Mouse (Mus musculus) forebrain, embryonic 11.5 days (tissue): ENCODE measurements around the gene Cap2. TPM values are rescaled to one million over a fixed set of nuclear protein-coding genes. Genes with fewer than 3 reads are reported as not detected.

Experiments used
- ATAC-seq: fragments of 200-750 bp; cut with Nextera tagmentation; replicated peaks from 2 replicates; pipeline ENCODE4 v1.8.0; 2017; ENCODE audit warnings: moderate TSS enrichment; ENCODE audit not compliant: low FRiP score
- DNase-seq: peaks from one replicate; pipeline ENCODE4 v3.0.0-alpha.2; 2017; ENCODE audit warnings: low spot score
- H3K27ac ChIP-seq: fragments of 300-500 bp; sonication (generic); 2 replicates; pipeline ENCODE4 v1.5.1; 2014; ENCODE audit warnings: low read depth, low read length
- H3K27me3 ChIP-seq: fragments of 300-500 bp; sonication (generic); 2 replicates; pipeline ENCODE4 v1.6.1; 2014; ENCODE audit warnings: mild to moderate bottlenecking, low read length, mixed read lengths; ENCODE audit not compliant: control insufficient read depth, insufficient read depth
- H3K36me3 ChIP-seq: fragments of 300-500 bp; sonication (generic); 2 replicates; pipeline ENCODE4 v1.6.1; 2014; ENCODE audit warnings: mild to moderate bottlenecking, low read length, moderate library complexity, mixed read lengths; ENCODE audit not compliant: control insufficient read depth, insufficient read depth
- H3K4me1 ChIP-seq: fragments of 300-500 bp; sonication (generic); replicated peaks from 2 replicates; pipeline ENCODE4 v1.6.1; 2014; ENCODE audit warnings: low read length, mixed read lengths; ENCODE audit not compliant: control insufficient read depth, insufficient read depth
- H3K4me2 ChIP-seq: fragments of 300-500 bp; sonication (generic); 2 replicates; pipeline ENCODE4 v1.6.1; 2014; ENCODE audit warnings: low read depth, mild to moderate bottlenecking, low read length, moderate library complexity, mixed read lengths; ENCODE audit not compliant: severe bottlenecking
- H3K4me3 ChIP-seq: fragments of 300-500 bp; sonication (generic); 2 replicates; pipeline ENCODE4 v1.5.1; 2014; ENCODE audit warnings: low read depth, low read length
- H3K9ac ChIP-seq: fragments of 300-500 bp; sonication (generic); 2 replicates; pipeline ENCODE4 v1.6.1; 2014; ENCODE audit warnings: low read length
- H3K9me3 ChIP-seq: fragments of 300-500 bp; sonication (generic); 2 replicates; pipeline ENCODE4 v1.6.1; 2016; ENCODE audit warnings: low read length, mixed read lengths; ENCODE audit not compliant: control insufficient read depth
- WGBS: fragments of 180-500 bp; shearing (Covaris S2); extraction: QIAGEN DNeasy Blood & Tissue Kit; methylation state at CpG from one replicate; pipeline ENCODE4 v1.1.7; 2014; 5-methylcytosine and 5-hydroxymethylcytosine counted together
- polyA plus RNA-seq: library from polyadenylated mRNA; unstranded; fragments of >200 nt; fragmentation: Nextera tagmentation; extraction: Ambion mirVana; gene quantifications from 2 replicates; pipeline ENCODE4 v1.2.1, GENCODE M21; 2014

Gene Cap2
- polyA plus RNA-seq: 6.4 and 8.3 TPM in 2 replicates

DNA sequence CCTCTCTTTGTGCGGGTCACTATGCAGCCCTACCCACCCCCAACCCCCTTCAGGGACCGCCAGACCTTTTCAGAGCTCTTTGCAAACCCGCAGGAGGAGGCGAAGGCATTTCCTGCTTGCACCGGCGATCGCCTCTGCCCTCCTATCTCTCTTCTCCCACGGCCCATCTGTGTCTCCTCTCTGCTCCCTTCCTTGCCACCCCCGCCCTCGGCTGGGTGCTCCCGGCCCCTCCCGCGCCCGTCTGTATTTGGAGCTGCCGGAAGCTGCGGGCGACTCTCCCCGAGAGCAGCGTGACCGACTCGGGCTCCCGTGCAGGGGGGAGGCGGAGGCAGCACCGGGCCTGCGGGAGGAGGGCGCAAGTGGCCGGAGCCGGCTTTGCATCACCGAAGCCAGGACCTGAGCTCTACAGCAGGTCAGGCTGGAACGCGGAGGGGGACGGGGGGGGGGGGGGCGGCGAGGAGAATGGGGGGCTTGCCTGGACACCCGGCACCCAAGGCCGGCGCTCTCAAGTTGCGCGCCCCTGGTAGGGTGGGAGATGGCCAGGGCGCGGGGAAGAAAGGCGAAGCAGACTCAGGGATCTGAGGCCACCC, at the start of gene Cap2:
Cap2 (plus strand) TSS at position 49 of the 590 bp plus-strand sequence.
- no peak within 1 kb of the TSS for H3K27ac ChIP-seq
- peaks cover 3% of the 10 kb centered on the region; the same call in 1 of the 2 replicates for H3K27me3 ChIP-seq
- ATAC-seq: peak; percentile 76
- H3K9me3 ChIP-seq: no peaks in the 10 kb centered on the region
- peak within 1 kb of the TSS; percentile 73 for H3K4me2 ChIP-seq
- peak within 1 kb of the TSS; percentile 41 for H3K4me3 ChIP-seq
- H3K4me1 ChIP-seq: no peaks in the 10 kb centered on the region
- peak; percentile 83 for DNase-seq
- H3K36me3 ChIP-seq: no peaks in the 10 kb centered on the region
- WGBS: 1% methylated on average over 37 of the region's 42 CpGs
- H3K9ac ChIP-seq: peak within 1 kb of the TSS; percentile 72

DNA sequence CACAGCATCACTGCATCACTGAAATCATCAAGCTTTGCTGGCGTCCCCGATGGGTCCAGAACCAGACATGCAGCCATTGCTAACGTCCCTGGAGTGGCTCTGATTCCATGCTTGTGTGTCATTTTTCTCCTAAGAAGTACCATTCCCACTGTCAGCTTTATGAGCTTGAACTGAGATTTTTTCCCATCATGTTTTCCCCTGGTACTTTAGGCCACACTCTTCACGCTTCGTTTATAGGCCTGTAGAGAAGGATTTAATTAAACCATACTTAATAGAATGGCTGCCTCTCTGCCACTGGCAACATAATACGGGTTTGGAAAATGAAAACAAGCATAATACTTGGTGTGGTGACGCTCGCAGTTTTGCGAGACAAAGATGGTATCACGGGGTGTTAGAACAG, 42.1 kb upstream of the Cap2 start:
- ATAC-seq (no peak), DNase-seq (no peak)
- Histone ChIP-seq H3K27me3 (no peaks in the 10 kb centered on the region), H3K36me3 (no peaks in the 10 kb centered on the region), H3K4me3 (no peak overlapping the region), H3K4me1 (no peaks in the 10 kb centered on the region), H3K27ac (no peak overlapping the region), H3K9me3 (no peaks in the 10 kb centered on the region), H3K4me2 (no peak overlapping the region), H3K9ac (no peak overlapping the region)
- 83% methylated on average over 10 of the region's 10 CpGs for WGBS

DNA sequence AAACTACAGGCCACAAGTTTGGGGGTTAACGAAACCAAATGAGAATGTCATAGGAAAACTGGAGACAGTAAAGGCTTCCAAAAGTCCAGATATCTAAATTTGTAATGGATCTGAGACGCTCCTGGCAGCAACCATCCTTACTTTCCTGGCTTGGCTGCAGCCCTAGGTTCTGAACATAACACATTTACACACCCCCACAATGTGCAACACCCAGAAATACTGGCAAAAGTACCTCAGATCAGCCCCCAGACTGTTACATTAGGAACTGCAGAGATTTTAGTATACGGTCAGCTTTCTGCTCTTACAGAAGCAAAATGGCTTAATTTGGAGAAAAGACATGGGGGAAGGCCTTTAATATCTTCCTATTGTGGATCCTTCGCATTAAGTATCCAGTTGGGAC, 39.4 kb upstream of the Cap2 start:
- Histone ChIP-seq H3K4me2 (no peak overlapping the region), H3K36me3 (no peaks in the 10 kb centered on the region), H3K4me3 (no peak overlapping the region), H3K27ac (no peak overlapping the region), H3K9me3 (no peaks in the 10 kb centered on the region), H3K9ac (no peak overlapping the region), H3K4me1 (no peaks in the 10 kb centered on the region), H3K27me3 (no peaks in the 10 kb centered on the region)
- ATAC-seq (no peak), DNase-seq (no peak)
- 96% methylated on average over 4 of the region's 4 CpGs for WGBS

GRCm38 (mm10) chr13:46463764-46464163, 37.9 kb upstream of the Cap2 start:
- no peak for ATAC-seq
- Histone ChIP-seq H3K27ac (no peak overlapping the region), H3K27me3 (no peaks in the 10 kb centered on the region), H3K4me2 (no peak overlapping the region), H3K9ac (no peak overlapping the region), H3K36me3 (no peaks in the 10 kb centered on the region), H3K4me1 (no peaks in the 10 kb centered on the region), H3K4me3 (no peak overlapping the region), H3K9me3 (no peaks in the 10 kb centered on the region)
- 91% methylated on average over 3 of the region's 3 CpGs for WGBS
- DNase-seq: no peak

GRCm38 (mm10) chr13:46468251-46468650, 33.4 kb upstream of the Cap2 start:
- no peak overlapping the region for H3K27ac ChIP-seq
- H3K9me3 ChIP-seq: no peaks in the 10 kb centered on the region
- 70% methylated on average over 8 of the region's 8 CpGs for WGBS
- no peak overlapping the region for H3K9ac ChIP-seq
- no peaks in the 10 kb centered on the region for H3K4me1 ChIP-seq
- no peak overlapping the region for H3K4me3 ChIP-seq
- H3K27me3 ChIP-seq: no peaks in the 10 kb centered on the region
- ATAC-seq: no peak
- no peak overlapping the region for H3K4me2 ChIP-seq
- no peak for DNase-seq
- no peaks in the 10 kb centered on the region for H3K36me3 ChIP-seq

GRCm38 (mm10) chr13:46469536-46469935, 32.1 kb upstream of the Cap2 start:
- Histone ChIP-seq H3K27ac (no peak overlapping the region), H3K4me2 (no peak overlapping the region), H3K27me3 (no peaks in the 10 kb centered on the region), H3K36me3 (no peaks in the 10 kb centered on the region), H3K4me1 (no peaks in the 10 kb centered on the region), H3K9ac (no peak overlapping the region), H3K9me3 (no peaks in the 10 kb centered on the region), H3K4me3 (no peak overlapping the region)
- ATAC-seq (no peak), DNase-seq (no peak)
- 93% methylated on average over 2 of the region's 2 CpGs for WGBS

DNA sequence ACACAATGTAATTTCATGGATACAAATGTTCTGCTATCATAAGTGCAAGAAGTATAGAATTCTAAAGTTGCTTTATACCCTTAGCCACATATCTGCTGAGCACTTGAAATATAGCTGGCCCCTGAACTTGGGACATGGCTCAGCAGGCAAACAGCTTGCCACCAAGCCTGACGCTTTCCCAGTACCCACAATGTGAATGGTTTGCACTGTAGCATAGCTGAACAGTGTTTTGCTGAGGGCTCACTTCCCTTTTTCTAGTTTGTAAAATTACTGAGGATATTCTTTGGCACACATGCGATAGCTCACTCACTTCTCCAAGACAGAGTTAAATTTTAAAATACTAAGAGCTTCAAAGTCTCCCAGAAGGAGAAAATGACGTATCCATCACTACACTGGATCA, 20.4 kb upstream of the Cap2 start:
- H3K27me3 ChIP-seq: no peaks in the 10 kb centered on the region
- H3K36me3 ChIP-seq: no peaks in the 10 kb centered on the region
- H3K4me2 ChIP-seq: no peak overlapping the region
- H3K9ac ChIP-seq: no peak overlapping the region
- 85% methylated on average over 3 of the region's 3 CpGs for WGBS
- DNase-seq (no peak), ATAC-seq (no peak)
- no peak overlapping the region for H3K27ac ChIP-seq
- H3K9me3 ChIP-seq: no peaks in the 10 kb centered on the region
- H3K4me1 ChIP-seq: no peaks in the 10 kb centered on the region
- H3K4me3 ChIP-seq: no peak overlapping the region

GRCm38 (mm10) chr13:46485605-46486004, 16.0 kb upstream of the Cap2 start:
- Histone ChIP-seq H3K9ac (no peak overlapping the region), H3K27ac (no peak overlapping the region), H3K36me3 (no peaks in the 10 kb centered on the region), H3K4me1 (no peaks in the 10 kb centered on the region), H3K9me3 (no peaks in the 10 kb centered on the region), H3K4me3 (no peak overlapping the region), H3K4me2 (no peak overlapping the region), H3K27me3 (no peaks in the 10 kb centered on the region)
- 86% methylated on average over 3 of the region's 3 CpGs for WGBS
- no peak for DNase-seq
- no peak for ATAC-seq

DNA sequence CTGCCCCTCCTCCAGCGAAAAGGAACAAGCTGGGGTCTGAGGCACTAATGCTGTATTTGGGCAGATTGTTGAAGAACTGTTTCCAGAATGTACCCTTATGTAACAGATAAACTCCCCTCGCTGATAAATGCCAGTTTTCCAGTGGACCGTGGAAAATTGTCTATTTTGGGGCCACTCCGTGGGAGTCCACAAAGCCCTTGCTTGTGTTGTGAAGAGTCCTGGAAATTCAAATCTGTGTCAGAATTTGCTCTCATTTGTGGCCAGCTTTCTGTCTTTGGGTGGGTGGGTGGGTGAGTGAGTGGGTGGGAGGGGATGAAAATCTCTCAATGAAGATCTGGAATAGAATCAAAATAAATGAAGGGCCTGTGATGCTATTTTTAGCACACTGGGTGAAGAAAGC, 13.5 kb upstream of the Cap2 start:
- no peak for ATAC-seq
- Histone ChIP-seq H3K9me3 (no peaks in the 10 kb centered on the region), H3K4me1 (no peaks in the 10 kb centered on the region), H3K9ac (no peak overlapping the region), H3K4me3 (no peak overlapping the region), H3K36me3 (no peaks in the 10 kb centered on the region), H3K4me2 (no peak overlapping the region), H3K27me3 (no peaks in the 10 kb centered on the region), H3K27ac (no peak overlapping the region)
- WGBS: 78% methylated on average over 4 of the region's 4 CpGs
- no peak for DNase-seq
